ENCODE assay signal across 8 mouse cellular contexts in genomic region chr4:43046607-43047006, GRCm38 (mm10). TPM values are rescaled to one million over a fixed set of nuclear protein-coding genes. Genes with fewer than 3 reads are reported as not detected.
DNase-seq lines count a peak whose midpoint lies in the region; ATAC-seq lines count a peak whose summit lies in the region.

No protein-coding gene starts in this region.

- H3K9ac ChIP-seq in heart, embryonic 14.5 days (ENCODE audit: low read length): no peak overlapping the region
- no peak overlapping the region; the same call in 1 of the 2 replicates for H3K9ac ChIP-seq in embryonic facial prominence, embryonic 14.5 days (ENCODE audit: low read depth, low read length)
- 0 out of 2 replicates have a peak overlapping the region, but pooled peaks have one; percentile 28 for H3K9ac ChIP-seq in liver, embryonic 12.5 days

- H3K9me3 ChIP-seq in heart, embryonic 14.5 days (ENCODE audit: control insufficient read depth, low read length): no peaks in the 10 kb centered on the region
- no peaks in the 10 kb centered on the region for H3K9me3 ChIP-seq in embryonic facial prominence, embryonic 14.5 days (ENCODE audit: control insufficient read depth, low read length)
- H3K9me3 ChIP-seq in liver, embryonic 12.5 days (replicated peaks): no peaks in the 10 kb centered on the region

- peak overlapping the region; percentile 78; the same call in 1 of the 2 replicates for H3K4me2 ChIP-seq in heart, embryonic 14.5 days (ENCODE audit: low read length)
- peak overlapping the region; percentile 76; the same call in 1 of the 2 replicates for H3K4me2 ChIP-seq in embryonic facial prominence, embryonic 14.5 days (ENCODE audit: low read depth, low read length)
- H3K4me2 ChIP-seq in liver, embryonic 12.5 days: peak overlapping the region; percentile 83

- H3K27me3 ChIP-seq in heart, embryonic 14.5 days (ENCODE audit: control insufficient read depth, insufficient read depth, low read length): no peaks in the 10 kb centered on the region
- no peaks in the 10 kb centered on the region for H3K27me3 ChIP-seq in embryonic facial prominence, embryonic 14.5 days (replicated peaks; ENCODE audit: control insufficient read depth, insufficient read depth, low read length)
- no peaks in the 10 kb centered on the region for H3K27me3 ChIP-seq in liver, embryonic 12.5 days (replicated peaks)

- WGBS in heart, embryonic 14.5 days: 57% methylated on average over 5 of the region's 5 CpGs
- 55% methylated on average over 5 of the region's 5 CpGs for WGBS in embryonic facial prominence, embryonic 14.5 days
- 51% methylated on average over 5 of the region's 5 CpGs for WGBS in liver, embryonic 12.5 days (ENCODE audit: insufficient replicate concordance)

- H3K27ac ChIP-seq in heart, embryonic 14.5 days (replicated peaks in 1 of 2; ENCODE audit: control insufficient read depth in 1 of 2, insufficient read depth in 1 of 2, low read depth in 2 of 2, low read length in 2 of 2): no peak overlapping the region
- H3K27ac ChIP-seq in embryonic facial prominence, embryonic 14.5 days (replicated peaks; ENCODE audit: low read depth, low read length): no peak overlapping the region; the same call in 1 of the 2 replicates
- no peak overlapping the region for H3K27ac ChIP-seq in liver, embryonic 12.5 days

- no peak for ATAC-seq in heart, embryonic 14.5 days (ENCODE audit: insufficient number of reproducible peaks, insufficient read depth, low FRiP score, low read depth)
- no peak for ATAC-seq in embryonic facial prominence, embryonic 14.5 days (ENCODE audit: low read depth)
- no peak for ATAC-seq in liver, embryonic 12.5 days

- H3K4me3 ChIP-seq in heart, embryonic 14.5 days (ENCODE audit: control insufficient read depth in 1 of 2, insufficient read depth in 1 of 2, low read depth in 1 of 2, low read length in 2 of 2): no peak overlapping the region
- H3K4me3 ChIP-seq in embryonic facial prominence, embryonic 14.5 days (ENCODE audit: low read depth, low read length): 0 out of 2 replicates have a peak overlapping the region, but pooled peaks have one; percentile 1
- H3K4me3 ChIP-seq in liver, embryonic 12.5 days: no peak overlapping the region

- no peaks in the 10 kb centered on the region for H3K36me3 ChIP-seq in heart, embryonic 14.5 days (ENCODE audit: control insufficient read depth, insufficient read depth, low read length)
- no peaks in the 10 kb centered on the region for H3K36me3 ChIP-seq in embryonic facial prominence, embryonic 14.5 days (ENCODE audit: control insufficient read depth, insufficient read depth, low read length)
- no peaks in the 10 kb centered on the region for H3K36me3 ChIP-seq in liver, embryonic 12.5 days

- peaks cover 7 to 21% of the 10 kb centered on the region in 2 experiments for H3K4me1 ChIP-seq in heart, embryonic 14.5 days (ENCODE audit: control insufficient read depth in 2 of 2, insufficient read depth in 2 of 2, low read length in 2 of 2)
- peaks cover 17% of the 10 kb centered on the region; the same call in 1 of the 2 replicates for H3K4me1 ChIP-seq in embryonic facial prominence, embryonic 14.5 days (ENCODE audit: control insufficient read depth, insufficient read depth, low read length)
- H3K4me1 ChIP-seq in liver, embryonic 12.5 days: peaks cover 34% of the 10 kb centered on the region

- no peak for DNase-seq in heart, postnatal 36 days
- peak; percentile 22 for DNase-seq in 3T3-L1 (ENCODE audit: low read depth, low spot score)
- DNase-seq in embryonic facial prominence, embryonic 14.5 days (ENCODE audit: low spot score): no peak
- no peak for DNase-seq in adrenal gland, postnatal 4 days (ENCODE audit: low spot score in 2 of 2)
- no peak for DNase-seq in retina, embryonic 14.5 days (ENCODE audit: low spot score)
- DNase-seq in right cerebral cortex, adult 18-20 months: no peak

- intact Hi-C loops in heart, postnatal 36 days (cut with DNase I): loop anchor here (1.0 to 2.0 kb wide), 4 partner anchors 69 to 514 kb away; no protein-coding TSS in a partner anchor

RNA-seq across cellular contexts. Expression of gene Fam214b, which starts 0.6 kb away (rescaled TPM):
- polyA plus RNA-seq in heart, embryonic 14.5 days (2014; fragmentation: Nextera tagmentation; extraction: Ambion mirVana): 10.5 and 12.0 TPM in 2 replicates
- total RNA-seq in heart, postnatal 36 days (2021): 10 to 100 TPM; 26.1 to 30.0 TPM
- polyA plus RNA-seq in embryonic facial prominence, embryonic 14.5 days (2014; fragmentation: Nextera tagmentation; extraction: Ambion mirVana): 9.5 TPM in 2 replicates
- 28.9 and 32.2 TPM in 2 replicates for polyA plus RNA-seq in liver, embryonic 12.5 days (2016; fragmentation: Nextera tagmentation; extraction: Ambion mirVana)
- 10 to 100 TPM; 37.6 to 40.8 TPM for total RNA-seq in adrenal gland, postnatal 4 days (2021)

RNA-seq across cellular contexts. Expression of gene Unc13b, which starts 12.1 kb away (rescaled TPM):
- 16.4 and 19.1 TPM in 2 replicates for polyA plus RNA-seq in heart, embryonic 14.5 days (2014; fragmentation: Nextera tagmentation; extraction: Ambion mirVana)
- 10 to 100 TPM; 12.9 to 13.5 TPM for total RNA-seq in heart, postnatal 36 days (2021)
- 5.5 TPM in 2 replicates for polyA plus RNA-seq in embryonic facial prominence, embryonic 14.5 days (2014; fragmentation: Nextera tagmentation; extraction: Ambion mirVana)
- 0.91 and 1.2 TPM in 2 replicates for polyA plus RNA-seq in liver, embryonic 12.5 days (2016; fragmentation: Nextera tagmentation; extraction: Ambion mirVana)
- total RNA-seq in adrenal gland, postnatal 4 days (2021): 10 to 100 TPM; 14.0 to 17.4 TPM

RNA-seq across cellular contexts. Expression of gene Stoml2, which starts 15.1 kb away (rescaled TPM):
- 201 and 211 TPM in 2 replicates for polyA plus RNA-seq in heart, embryonic 14.5 days (2014; fragmentation: Nextera tagmentation; extraction: Ambion mirVana)
- total RNA-seq in heart, postnatal 36 days (2021): 100 to 1,000 TPM; 108 to 115 TPM
- 285 and 305 TPM in 2 replicates for polyA plus RNA-seq in embryonic facial prominence, embryonic 14.5 days (2014; fragmentation: Nextera tagmentation; extraction: Ambion mirVana)
- polyA plus RNA-seq in liver, embryonic 12.5 days (2016; fragmentation: Nextera tagmentation; extraction: Ambion mirVana): 280 and 292 TPM in 2 replicates
- 100 to 1,000 TPM; 193 to 202 TPM for total RNA-seq in adrenal gland, postnatal 4 days (2021)

RNA-seq across cellular contexts. Expression of gene Pigo, which starts 21.0 kb away (rescaled TPM):
- polyA plus RNA-seq in heart, embryonic 14.5 days (2014; fragmentation: Nextera tagmentation; extraction: Ambion mirVana): 12.0 and 13.0 TPM in 2 replicates
- total RNA-seq in heart, postnatal 36 days (2021): 10 to 100 TPM; 20.1 to 23.2 TPM
- polyA plus RNA-seq in embryonic facial prominence, embryonic 14.5 days (2014; fragmentation: Nextera tagmentation; extraction: Ambion mirVana): 16.6 and 18.8 TPM in 2 replicates
- 16.8 and 19.4 TPM in 2 replicates for polyA plus RNA-seq in liver, embryonic 12.5 days (2016; fragmentation: Nextera tagmentation; extraction: Ambion mirVana)
- 10 to 100 TPM; 21.7 to 25.0 TPM for total RNA-seq in adrenal gland, postnatal 4 days (2021)

RNA-seq across cellular contexts. Expression of gene Fancg, which starts 36.3 kb away (rescaled TPM):
- polyA plus RNA-seq in heart, embryonic 14.5 days (2014; fragmentation: Nextera tagmentation; extraction: Ambion mirVana): 10.8 and 11.7 TPM in 2 replicates
- total RNA-seq in heart, postnatal 36 days (2021): 1 to 10 TPM; 2.6 to 3.2 TPM
- polyA plus RNA-seq in embryonic facial prominence, embryonic 14.5 days (2014; fragmentation: Nextera tagmentation; extraction: Ambion mirVana): 14.8 and 16.6 TPM in 2 replicates
- polyA plus RNA-seq in liver, embryonic 12.5 days (2016; fragmentation: Nextera tagmentation; extraction: Ambion mirVana): 12.3 and 13.6 TPM in 2 replicates
- 10 to 100 TPM; 11.7 to 14.9 TPM for total RNA-seq in adrenal gland, postnatal 4 days (2021)
